Mouse (Mus musculus): ENCODE results near the gene Gprc5a.

- TF ChIP-seq CTCF (IDR thresholded peaks at IDR 0.05; ENCODE audit: insufficient read depth, low read length), result no peak
- TF ChIP-seq POLR2A (IDR thresholded peaks at IDR 0.05; ENCODE audit: borderline replicate concordance, extremely low read depth, low read depth, low read length), result no peak
Observed at GRCm38 (mm10) chr6:135083991-135084502, 18.6 kb downstream of the Gprc5a start.
